Mouse (Mus musculus) layer of hippocampus, postnatal 10 days (tissue): ENCODE measurements around the gene Brd2. TPM values are rescaled to one million over a fixed set of nuclear protein-coding genes. Genes with fewer than 3 reads are reported as not detected.
"Not testable (repeated sequence)": the region's sequence is repeated elsewhere in the genome, so short reads cannot be mapped to it uniquely, and the experiment has no call there.

Experiments used
- DNase-seq, 2 experiments: peaks; one replicate each; pipeline ENCODE4 v3.0.0; 2021; ENCODE audit warnings: low spot score in 2 of 2
- long read RNA-seq: library from polyadenylated mRNA; stranded (forward); transcript quantifications from one replicate; pipeline ENCODE4 v2.0.0, GENCODE M21; 2023
- total RNA-seq, 2 experiments: library from RNA; stranded (reverse); gene quantifications; 2 replicates each; pipeline ENCODE4 v1.2.3; 2021

Brd2 gene
- 100 to 1,000 TPM; 252 to 263 TPM for total RNA-seq
- long read RNA-seq, partial matches to known transcripts: 3 of 149 reads
- long read RNA-seq, other reads (novel, unspliced or antisense): 146 of 149 reads

DNA sequence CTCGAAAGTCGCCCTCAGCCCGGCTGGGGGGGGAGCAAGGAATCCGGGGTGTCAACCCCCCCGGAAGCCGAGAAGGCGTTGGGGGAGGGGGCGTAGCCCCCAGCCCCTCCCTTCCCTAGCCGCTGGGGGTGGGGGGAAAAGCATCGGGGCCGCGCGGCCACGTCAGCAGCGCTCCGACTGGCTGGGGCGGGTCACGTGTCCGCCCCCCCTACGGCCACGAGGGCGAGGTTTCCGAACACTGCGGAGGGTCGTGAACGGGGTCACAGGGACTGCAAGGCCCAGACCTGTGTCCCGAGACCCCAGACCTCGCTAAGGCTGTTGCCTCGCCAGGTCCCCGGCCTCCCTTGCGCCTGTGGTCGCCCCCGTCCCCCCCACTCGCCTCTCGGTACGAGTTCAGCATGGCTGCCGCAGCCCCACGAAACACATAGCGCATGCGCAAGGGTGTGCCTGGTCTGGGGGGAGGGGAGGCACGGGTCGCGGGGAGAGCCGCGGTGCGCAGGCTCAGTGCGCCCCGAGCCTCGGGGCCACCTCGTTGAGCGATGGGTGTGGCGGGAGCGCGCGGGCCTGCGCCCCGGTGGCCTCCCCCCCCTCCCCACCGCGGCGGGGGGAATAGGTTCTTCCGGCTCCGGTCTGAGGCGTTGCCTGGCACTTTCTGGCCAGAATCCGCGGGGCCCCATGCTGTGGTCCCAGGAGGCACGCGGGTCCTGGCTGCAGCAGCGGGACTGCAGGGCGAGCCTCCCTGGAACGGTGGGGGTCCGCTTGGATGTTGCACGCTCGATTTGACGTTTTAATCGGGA lies at the start of gene Brd2:
TSS of gene Brd2 (minus strand) at position 447 of the 797 bp plus-strand sequence.
- peak; percentile 98 to 99 for DNase-seq

- DNase-seq: peak; percentile 90 to 91
Measured at GRCm38 (mm10) chr17:34170877-34171498, 48.6 kb upstream of the Brd2 start.

DNA sequence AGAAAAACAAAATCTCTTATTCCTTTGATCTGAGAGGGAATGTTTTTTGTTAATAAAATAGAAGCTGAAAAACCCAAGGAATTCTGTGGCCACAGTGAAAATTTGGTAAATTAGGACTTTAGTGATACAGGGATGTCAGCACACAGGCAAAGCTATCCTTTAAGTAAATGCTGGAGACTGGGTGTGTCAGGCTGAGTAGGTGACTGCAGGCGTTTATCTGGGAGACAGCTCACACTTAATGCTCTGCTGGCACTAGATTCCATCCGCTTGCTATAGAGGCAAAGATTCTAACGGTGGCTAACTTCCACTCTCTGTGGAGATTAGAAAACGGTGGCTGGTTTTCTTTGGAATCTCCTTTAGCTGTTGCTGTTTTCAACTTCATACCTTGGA lies 48.0 kb upstream of the Brd2 start:
- no peak for DNase-seq

DNA sequence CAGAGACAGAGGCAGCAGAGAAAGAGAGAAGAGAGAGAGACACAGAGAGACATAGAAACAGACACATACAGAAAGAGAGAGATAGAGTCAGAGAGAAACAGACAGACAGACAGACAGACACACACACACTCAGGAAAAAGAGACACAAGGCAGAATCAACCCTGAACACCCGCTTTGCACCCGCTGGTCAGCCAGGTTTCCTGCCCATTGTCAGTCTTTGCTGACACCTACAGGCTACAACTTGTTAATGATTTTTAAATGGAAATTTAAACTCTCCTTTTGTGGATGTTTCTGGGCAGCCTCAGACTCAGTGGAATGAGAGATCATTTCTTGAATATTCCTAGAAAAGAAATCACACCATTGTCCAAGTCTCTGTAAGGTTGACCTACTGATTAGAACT lies 46.8 kb upstream of the Brd2 start:
- DNase-seq: peak; percentile 24 to 46

DNA sequence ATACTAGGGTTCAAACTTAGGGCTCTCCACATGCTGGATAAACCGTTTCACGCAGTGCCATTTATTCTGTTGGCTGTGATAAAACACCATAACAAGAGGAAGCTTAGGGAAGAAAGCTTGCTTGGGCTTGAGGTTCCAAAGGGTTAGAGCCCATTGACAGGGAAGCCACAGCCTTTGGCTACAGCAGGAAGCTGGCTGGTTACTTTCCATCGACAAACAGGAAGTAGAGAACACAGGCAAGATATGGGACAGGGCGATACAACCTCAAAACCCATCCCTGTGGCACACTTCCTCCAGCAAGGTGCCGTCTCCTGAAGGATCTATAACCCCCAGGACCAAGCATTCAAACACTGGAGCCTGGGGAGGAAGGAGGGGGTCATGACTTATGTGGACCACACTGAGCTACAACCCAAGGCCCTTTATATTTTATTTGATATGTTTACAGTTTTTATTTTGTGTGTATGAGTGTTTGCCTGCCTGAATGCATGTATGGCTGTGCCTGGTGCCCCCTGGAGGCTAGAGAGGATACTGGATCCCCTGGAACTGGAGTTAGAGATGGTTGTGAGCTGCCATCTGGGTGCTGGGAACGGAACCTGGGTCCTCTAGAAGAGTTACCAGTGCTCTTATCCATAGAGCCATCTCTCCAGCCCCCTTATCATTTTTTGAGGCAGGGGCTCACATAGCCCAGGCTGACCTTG lies 42.7 kb upstream of the Brd2 start:
- DNase-seq: no peak

DNA sequence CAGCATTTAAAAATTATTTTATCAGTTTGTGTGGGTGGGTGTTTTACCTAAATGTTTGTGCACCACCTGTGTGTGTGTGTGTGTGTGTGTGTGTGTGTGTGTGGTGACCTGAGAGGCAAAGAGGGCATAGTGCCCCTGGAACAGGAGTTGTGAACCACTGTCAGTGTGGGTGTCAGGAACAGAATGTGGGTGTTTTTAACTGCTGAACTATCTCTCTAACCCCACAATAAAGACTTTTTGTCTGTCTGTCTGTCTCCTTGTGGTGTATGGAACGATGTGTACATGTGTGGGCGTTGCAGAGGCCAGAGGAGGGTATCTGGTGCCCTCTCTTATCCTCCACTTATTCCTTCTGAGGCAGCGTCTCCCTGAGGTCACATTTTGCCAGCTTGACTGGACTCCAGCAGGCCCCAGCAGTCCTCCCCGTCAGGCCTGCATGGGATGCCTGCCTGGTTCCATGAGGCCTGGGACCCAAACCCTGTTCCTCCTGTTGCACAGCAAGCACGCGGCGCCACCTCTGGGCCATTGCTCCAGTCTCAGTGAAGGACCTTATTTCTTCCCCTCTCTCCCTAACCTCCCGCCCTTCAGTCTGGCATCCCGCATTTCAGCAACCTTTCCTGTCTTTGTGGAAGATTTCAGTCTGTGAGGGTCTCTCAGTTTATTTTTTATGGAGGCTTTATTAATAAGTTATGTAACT lies 41.9 kb upstream of the Brd2 start:
- no peak for DNase-seq

DNA sequence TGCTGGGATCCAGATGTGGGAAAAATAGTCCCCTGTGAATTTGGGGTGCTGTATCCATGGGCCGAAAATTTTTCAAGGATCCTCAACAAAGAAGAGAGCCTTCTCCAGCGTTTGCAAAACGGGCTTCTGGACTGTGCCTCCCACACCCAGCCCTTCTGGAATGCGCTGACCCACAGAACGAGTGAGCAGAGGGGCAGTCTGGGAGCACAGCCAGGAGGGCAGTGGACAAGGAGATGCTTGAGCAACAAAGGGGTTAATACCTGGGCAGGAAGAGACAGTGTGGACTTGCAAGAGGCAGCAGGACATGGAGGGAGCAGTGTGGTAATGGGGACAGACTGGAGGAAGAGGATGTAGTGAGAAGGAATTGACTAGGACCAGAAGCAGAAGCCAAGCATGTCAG lies 33.1 kb upstream of the Brd2 start:
- DNase-seq: no peak

DNA sequence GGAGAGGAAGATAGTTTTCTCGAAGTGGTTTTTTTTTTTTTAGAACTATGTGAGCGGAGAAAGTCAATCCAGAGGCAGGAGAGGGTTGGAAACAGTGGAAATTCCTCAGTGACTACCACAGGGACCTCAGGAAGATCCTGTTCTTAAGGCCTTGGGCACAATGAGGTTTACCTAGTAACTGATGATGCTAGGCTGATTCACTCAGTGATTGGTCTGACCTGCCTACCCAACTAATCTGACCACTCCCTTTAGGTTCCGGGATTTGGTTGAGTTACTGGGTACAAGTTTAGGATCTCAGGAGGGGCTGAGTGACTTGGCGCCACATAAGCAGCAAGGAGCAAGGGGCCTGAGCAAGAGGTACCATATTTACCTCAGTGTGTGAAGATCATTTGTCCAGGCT lies 30.5 kb upstream of the Brd2 start, which contains the start of gene H2-DMb1:
TSS of gene H2-DMb1 (plus strand) at position 150 of the 400 bp plus-strand sequence.
- DNase-seq: no peak

GRCm38 (mm10) chr17:34144960-34145371 lies 22.5 kb upstream of the Brd2 start:
- DNase-seq: no peak

- DNase-seq: not testable (repeated sequence)
Measured at GRCm38 (mm10) chr17:34144221-34144620, 21.8 kb upstream of the Brd2 start.

GRCm38 (mm10) chr17:34143461-34143860 lies 21.0 kb upstream of the Brd2 start:
- DNase-seq: no peak

- DNase-seq: no peak
Measured at GRCm38 (mm10) chr17:34143033-34143432, 20.6 kb upstream of the Brd2 start, which contains the start of gene H2-DMb2. H2-DMb2 (plus strand) TSS chr17:34143307.

DNA sequence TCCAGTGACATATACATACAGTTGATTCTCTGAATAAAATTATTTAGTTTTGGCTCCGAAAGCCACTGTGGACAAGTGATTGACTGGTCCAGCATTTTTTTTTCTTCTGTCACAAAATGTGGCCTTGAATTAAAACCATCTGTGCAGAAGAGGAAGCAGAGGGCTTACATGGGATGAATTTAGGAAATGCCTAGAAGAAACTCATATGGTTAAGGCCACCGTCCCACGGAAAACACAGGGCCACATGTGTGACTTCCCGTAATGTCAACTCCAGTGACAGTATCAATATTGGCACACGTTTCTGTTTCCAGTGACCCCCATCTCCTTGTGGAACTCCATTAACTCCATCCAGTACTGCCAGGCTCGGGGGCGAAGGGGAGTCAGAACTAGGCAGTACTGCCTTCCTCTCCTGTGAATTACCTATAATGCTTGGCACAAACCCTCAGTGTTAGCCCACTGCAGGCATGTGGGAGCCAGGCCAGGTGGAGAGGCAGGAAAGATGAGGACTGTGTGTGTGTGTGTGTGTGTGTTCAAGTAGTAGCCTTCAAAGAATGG lies 20.1 kb upstream of the Brd2 start:
- no peak for DNase-seq

DNA sequence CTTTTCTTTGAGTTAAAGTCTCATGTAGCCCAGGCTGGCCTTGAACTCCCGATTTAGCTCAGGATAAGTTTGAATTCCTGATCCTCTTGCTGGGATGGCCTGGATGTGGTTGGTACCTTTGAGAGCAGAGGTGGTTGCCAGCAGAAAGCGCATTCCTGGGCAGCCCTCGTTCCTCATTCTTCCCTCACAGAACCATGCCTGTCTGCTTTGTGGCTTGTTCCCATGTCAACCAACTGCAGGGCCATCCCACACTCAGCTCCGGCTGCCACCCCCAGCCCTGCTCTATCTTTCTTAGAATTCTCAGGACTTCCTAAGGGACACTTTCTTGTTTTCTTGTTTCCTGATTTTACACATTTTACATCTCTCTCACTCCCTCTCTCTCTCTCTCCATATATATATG lies 19.0 kb upstream of the Brd2 start:
- no peak for DNase-seq

DNA sequence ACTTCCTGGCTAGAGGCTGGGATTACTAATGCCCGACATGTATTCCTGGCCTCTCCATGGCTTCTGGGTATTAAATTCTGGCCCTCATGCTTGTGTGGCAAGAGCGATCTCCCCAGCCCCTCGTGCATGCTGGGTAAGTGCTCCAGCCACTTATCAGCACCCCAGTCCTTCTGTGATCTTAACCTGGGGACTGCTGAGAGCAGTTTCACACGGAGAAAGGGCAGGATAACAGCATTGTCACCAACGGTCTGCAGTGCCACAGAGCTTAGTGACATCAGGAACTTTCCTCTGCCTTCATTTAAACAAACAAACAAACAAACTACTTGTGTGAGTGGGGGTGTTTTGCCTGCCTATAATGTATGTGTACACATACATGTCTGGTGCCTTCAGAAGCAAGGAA lies 17.8 kb upstream of the Brd2 start:
- DNase-seq: no peak

GRCm38 (mm10) chr17:34139416-34139815 lies 17.0 kb upstream of the Brd2 start:
- no peak for DNase-seq

DNA sequence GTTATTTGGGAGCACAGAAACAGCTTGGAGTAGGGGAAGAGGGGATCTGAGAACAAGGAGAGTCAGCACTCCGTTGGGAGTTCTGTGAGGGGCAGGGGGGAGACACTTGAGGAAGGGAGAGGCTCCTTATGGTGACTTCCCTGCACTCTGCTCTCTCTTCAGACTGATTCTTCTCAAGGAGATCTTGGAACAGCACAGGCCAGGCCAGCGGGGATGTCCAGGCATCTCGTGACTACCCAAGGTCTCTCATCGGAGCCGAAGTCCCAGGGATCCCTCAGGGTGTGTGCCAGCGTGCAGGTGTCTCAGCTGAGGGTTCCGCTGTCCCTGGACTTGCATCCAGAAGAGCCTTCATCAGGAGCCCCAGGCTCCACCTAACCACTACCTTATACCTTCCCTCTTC lies 16.2 kb upstream of the Brd2 start:
- no peak for DNase-seq

- DNase-seq: no peak
Measured at GRCm38 (mm10) chr17:34137601-34138000, 15.2 kb upstream of the Brd2 start.

GRCm38 (mm10) chr17:34135297-34136224 lies 13.1 kb upstream of the Brd2 start:
- peak; percentile 99 to 100 for DNase-seq

DNA sequence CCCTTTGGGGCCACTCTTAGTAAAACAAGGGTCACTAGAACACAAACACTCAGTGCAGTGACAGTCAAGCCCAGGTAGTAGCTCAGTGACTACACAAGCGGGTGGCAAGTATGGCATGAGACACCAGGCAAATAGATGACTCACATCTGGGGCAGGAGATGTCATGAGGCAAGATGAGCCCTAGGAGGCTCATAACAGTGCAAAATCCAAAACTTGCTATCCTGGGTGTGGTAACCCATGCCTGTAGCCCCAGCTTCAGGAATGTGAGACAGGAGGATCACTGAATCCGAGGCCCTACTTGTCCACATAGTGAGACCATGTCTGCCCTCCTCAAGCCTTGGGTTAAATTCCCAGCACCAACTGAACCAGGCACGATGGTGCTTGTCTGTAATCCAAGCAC lies 12.0 kb upstream of the Brd2 start:
- no peak for DNase-seq
